Mouse (Mus musculus) layer of hippocampus, adult 2 months (tissue): ENCODE results near the gene St8sia1. TPM values are rescaled to one million over a fixed set of nuclear protein-coding genes. Genes with fewer than 3 reads are reported as not detected.

Experiments
- DNase-seq, 2 experiments: peaks; one replicate each; pipeline ENCODE4 v3.0.0; 2022; ENCODE audit warnings: low spot score in 2 of 2
- H3K27ac ChIP-seq: fragments of 200-600 bp; 2 replicates; pipeline ENCODE4 v1.8.1; 2022
- H3K4me3 ChIP-seq: fragments of 200-600 bp; 2 replicates; pipeline ENCODE4 v1.8.1; 2022; ENCODE audit warnings: mild to moderate bottlenecking
- CTCF ChIP-seq: fragments of 200-600 bp; conservative IDR thresholded peaks from 2 replicates; pipeline ENCODE4 v1.8.1; 2022; ENCODE audit warnings: antibody characterized with exemption, mild to moderate bottlenecking, moderate library complexity
- total RNA-seq, 2 experiments: library from RNA; stranded (reverse); gene quantifications; 2 replicates each; pipeline ENCODE4 v1.2.3; 2021

St8sia1 gene
- total RNA-seq, 2 experiments from 2014 or later = 34.4 to 39.1 TPM

GRCm38 (mm10) chr6:142947029-142947428, 17.2 kb downstream of the St8sia1 start:
- TF ChIP-seq CTCF = no peak
- Histone ChIP-seq H3K27ac (no peak overlapping the region), H3K4me3 (no peak overlapping the region)
- DNase-seq = no peak

GRCm38 (mm10) chr6:142946069-142946871, 18.0 kb downstream of the St8sia1 start:
- TF ChIP-seq CTCF = no peak

GRCm38 (mm10) chr6:142945461-142945860, 18.8 kb downstream of the St8sia1 start:
- TF ChIP-seq CTCF = no peak
- Histone ChIP-seq H3K27ac (no peak overlapping the region), H3K4me3 (no peak overlapping the region)
- DNase-seq = no peak

More at GRCm38 (mm10) chr6:142946069-142946871, 18.0 kb downstream of the St8sia1 start:
- no peak for DNase-seq
- Histone ChIP-seq H3K4me3 (no peak overlapping the region), H3K27ac (no peak overlapping the region)

- no peak for DNase-seq
- peak; percentile 54 for TF ChIP-seq CTCF
These were observed 19.8 kb downstream of the St8sia1 start for GRCm38 (mm10) chr6:142944470-142944869.

GRCm38 (mm10) chr6:142943419-142943818, 20.8 kb downstream of the St8sia1 start:
- DNase-seq = no peak
- no peak for TF ChIP-seq CTCF
- no peak overlapping the region for H3K27ac ChIP-seq
- no peak overlapping the region for H3K4me3 ChIP-seq

More at GRCm38 (mm10) chr6:142944470-142944869, 19.8 kb downstream of the St8sia1 start:
- no peak overlapping the region for H3K27ac ChIP-seq
- H3K4me3 ChIP-seq = no peak overlapping the region

- no peak overlapping the region for H3K4me3 ChIP-seq
- DNase-seq = no peak
- H3K27ac ChIP-seq = peak overlapping the region; percentile 15; the same call in 1 of the 2 replicates
- TF ChIP-seq CTCF = no peak
These were observed 22.5 kb downstream of the St8sia1 start for GRCm38 (mm10) chr6:142941596-142942381.

- H3K27ac ChIP-seq = peak overlapping the region; percentile 15; the same call in 1 of the 2 replicates
- no peak overlapping the region for H3K4me3 ChIP-seq
- no peak for TF ChIP-seq CTCF
- DNase-seq = peak; percentile 70 to 88
These were observed 23.2 kb downstream of the St8sia1 start for GRCm38 (mm10) chr6:142941078-142941477.

- no peak for DNase-seq
- H3K27ac ChIP-seq = no peak overlapping the region
- no peak overlapping the region for H3K4me3 ChIP-seq
- no peak for TF ChIP-seq CTCF
These were observed 25.5 kb downstream of the St8sia1 start for GRCm38 (mm10) chr6:142938549-142939345.

GRCm38 (mm10) chr6:142938074-142938473, 26.2 kb downstream of the St8sia1 start:
- no peak for DNase-seq
- no peak for TF ChIP-seq CTCF
- H3K27ac ChIP-seq = no peak overlapping the region
- no peak overlapping the region for H3K4me3 ChIP-seq

GRCm38 (mm10) chr6:142932582-142932981, 31.7 kb downstream of the St8sia1 start:
- no peak for TF ChIP-seq CTCF
- no peak overlapping the region for H3K27ac ChIP-seq
- no peak for DNase-seq
- no peak overlapping the region for H3K4me3 ChIP-seq

GRCm38 (mm10) chr6:142932144-142932543, 32.1 kb downstream of the St8sia1 start:
- no peak for TF ChIP-seq CTCF
- no peak overlapping the region for H3K27ac ChIP-seq
- no peak for DNase-seq

GRCm38 (mm10) chr6:142928551-142929309, 35.5 kb downstream of the St8sia1 start:
- no peak overlapping the region for H3K4me3 ChIP-seq
- H3K27ac ChIP-seq = peak overlapping the region; percentile 53
- DNase-seq = peak in 1 of 2 experiments; percentile 22
- TF ChIP-seq CTCF = no peak

More at GRCm38 (mm10) chr6:142932144-142932543, 32.1 kb downstream of the St8sia1 start:
- H3K4me3 ChIP-seq = no peak overlapping the region
